Mouse (Mus musculus) heart, adult 2 months (tissue): ENCODE results near the gene Isl1.

Experiments
- CTCF ChIP-seq: fragments of 200-600 bp; IDR thresholded peaks from 2 replicates; pipeline ENCODE4 v1.8.1; 2022; ENCODE audit warnings: antibody characterized with exemption, mild to moderate bottlenecking, moderate library complexity
- POLR2A ChIP-seq: fragments of 200-500 bp; IDR thresholded peaks from 2 replicates; pipeline ENCODE4 v1.6.1; 2011; ENCODE audit warnings: mild to moderate bottlenecking, low read depth, low read length, control low read depth; ENCODE audit not compliant: insufficient read depth

- TF ChIP-seq CTCF (no peak), POLR2A (no peak)
Observed at GRCm38 (mm10) chr13:116298001-116298400, 11.5 kb downstream of the Isl1 start.
